Mouse (Mus musculus) heart, adult 2 months (tissue): Measurements from ENCODE around the gene Ebf1. TPM values are rescaled to one million over a fixed set of nuclear protein-coding genes. Genes with fewer than 3 reads are reported as not detected.

ENCODE experiments used
- DNase-seq, 2 experiments: peaks; one replicate each; pipeline ENCODE4 v3.0.0; 2021
- H3K27ac ChIP-seq: fragments of 200-600 bp; 2 replicates; pipeline ENCODE4 v1.8.1; 2022
- H3K27me3 ChIP-seq: fragments of 200-500 bp; 2 replicates; pipeline ENCODE4 v1.6.1; 2012; ENCODE audit warnings: mild to moderate bottlenecking, low read length, inconsistent platforms, mixed read lengths; ENCODE audit not compliant: control insufficient read depth, insufficient read depth
- H3K36me3 ChIP-seq: fragments of 200-500 bp; 2 replicates; pipeline ENCODE4 v1.6.1; 2012; ENCODE audit warnings: low read length, inconsistent platforms; ENCODE audit not compliant: control insufficient read depth, insufficient read depth
- H3K4me1 ChIP-seq: fragments of 200-500 bp; 2 replicates; pipeline ENCODE4 v1.6.1; 2011; ENCODE audit warnings: low read length; ENCODE audit not compliant: control insufficient read depth, insufficient read depth
- H3K4me3 ChIP-seq: fragments of 200-600 bp; 2 replicates; pipeline ENCODE4 v1.8.1; 2022
- H3K79me2 ChIP-seq: fragments of 200-500 bp; replicated peaks from 2 replicates; pipeline ENCODE4 v1.6.1; 2012; ENCODE audit warnings: mild to moderate bottlenecking, inconsistent platforms, low read length, moderate library complexity, mixed read lengths; ENCODE audit not compliant: control insufficient read depth, insufficient read depth
- H3K9ac ChIP-seq: fragments of 200-500 bp; 2 replicates; pipeline ENCODE4 v1.6.1; 2012; ENCODE audit warnings: low read depth, mild to moderate bottlenecking, control low read depth, inconsistent platforms, low read length, mixed read lengths
- CTCF ChIP-seq: fragments of 200-600 bp; IDR thresholded peaks from 2 replicates; pipeline ENCODE4 v1.8.1; 2022; ENCODE audit warnings: antibody characterized with exemption, mild to moderate bottlenecking, moderate library complexity
- EP300 ChIP-seq: fragments of 200-500 bp; IDR thresholded peaks from 2 replicates; pipeline ENCODE4 v1.6.1; 2011; ENCODE audit warnings: low read depth, low read length, control low read depth; ENCODE audit not compliant: insufficient read depth
- POLR2A ChIP-seq: fragments of 200-500 bp; IDR thresholded peaks from 2 replicates; pipeline ENCODE4 v1.6.1; 2011; ENCODE audit warnings: mild to moderate bottlenecking, low read depth, low read length, control low read depth; ENCODE audit not compliant: insufficient read depth
- WGBS: fragments of 180-500 bp; shearing (Covaris S2); methylation state at CpG from one replicate; pipeline ENCODE4 v1.1.7; 2018; 5-methylcytosine and 5-hydroxymethylcytosine counted together
- intact Hi-C: fragments of 180-260 bp; cut with DNase I; formaldehyde crosslinking; loops from one replicate; pipeline ENCODE4 v1.15.1; 2025
- polyA plus RNA-seq: library from polyadenylated mRNA; depleted of rRNA; stranded (reverse); fragments of >200 nt; gene quantifications from 2 replicates; pipeline ENCODE4 v1.2.3, GENCODE M21; 2012
- total RNA-seq, 2 experiments: library from RNA; stranded (reverse); gene quantifications; 2 replicates each; pipeline ENCODE4 v1.2.3; 2021

Ebf1 gene
- total and polyA plus RNA-seq, 3 experiments: 11.4 to 13.6 (median 12.2) TPM

DNA sequence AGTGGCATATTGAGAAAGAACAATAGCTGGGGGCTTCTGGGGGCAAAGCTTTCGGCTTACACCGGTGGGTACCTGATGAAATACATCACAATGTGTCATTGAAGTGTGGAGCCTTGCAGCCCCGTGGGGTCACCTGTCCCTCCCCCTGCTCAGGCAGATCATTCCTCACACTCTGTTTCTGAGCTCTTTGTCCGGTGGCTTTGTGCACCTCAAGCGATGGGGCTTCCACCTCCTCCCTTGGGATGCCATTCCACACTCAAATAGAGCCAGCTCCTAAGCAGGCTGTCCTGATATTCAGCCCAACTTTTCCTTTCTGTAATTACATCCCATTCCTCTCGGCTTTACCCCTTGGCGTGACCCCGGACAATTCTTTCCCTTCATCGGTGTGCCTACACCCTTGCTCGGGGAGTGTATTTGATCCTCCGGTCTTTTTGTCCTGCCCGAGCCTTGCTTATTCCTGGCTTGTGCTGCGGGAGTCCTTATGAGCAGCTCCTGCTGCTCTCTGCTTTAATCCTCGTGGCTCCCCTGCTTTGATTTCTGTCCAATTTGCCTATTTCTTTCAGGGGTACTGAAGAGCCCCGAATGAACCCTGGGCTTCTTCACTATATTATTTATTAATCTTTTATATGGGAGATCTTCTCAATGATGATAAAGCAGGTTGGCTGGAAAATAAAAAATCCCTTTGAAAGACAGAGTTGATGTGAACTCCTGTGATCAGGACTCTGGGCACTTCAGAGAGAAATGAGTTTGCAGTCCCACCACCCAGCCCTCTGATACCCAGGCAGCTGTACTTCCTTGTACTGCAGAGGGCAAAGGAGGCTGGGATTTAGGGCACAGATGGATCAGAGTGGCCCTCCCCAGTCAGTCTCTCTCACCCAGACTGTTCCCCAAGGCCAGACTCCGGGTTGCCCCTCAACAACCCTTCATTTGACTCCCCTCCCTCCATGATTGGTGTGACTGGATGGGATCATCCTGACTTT is 160.5 kb downstream of the Ebf1 start:
- no peaks in the 10 kb centered on the region; the same call in 1 of the 2 replicates for H3K36me3 ChIP-seq
- no peak overlapping the region for H3K9ac ChIP-seq
- peaks cover 2% of the 10 kb centered on the region; the same call in 1 of the 2 replicates for H3K79me2 ChIP-seq
- H3K27me3 ChIP-seq: no peaks in the 10 kb centered on the region
- peaks cover 3% of the 10 kb centered on the region for H3K4me1 ChIP-seq
- no peak overlapping the region for H3K4me3 ChIP-seq
- TF ChIP-seq EP300 (no peak), CTCF (no peak), POLR2A (no peak)
- H3K27ac ChIP-seq: no peak overlapping the region
- 75% methylated on average over 16 of the region's 16 CpGs for WGBS
- no peak for DNase-seq
- intact Hi-C loops: no loop called here

DNA sequence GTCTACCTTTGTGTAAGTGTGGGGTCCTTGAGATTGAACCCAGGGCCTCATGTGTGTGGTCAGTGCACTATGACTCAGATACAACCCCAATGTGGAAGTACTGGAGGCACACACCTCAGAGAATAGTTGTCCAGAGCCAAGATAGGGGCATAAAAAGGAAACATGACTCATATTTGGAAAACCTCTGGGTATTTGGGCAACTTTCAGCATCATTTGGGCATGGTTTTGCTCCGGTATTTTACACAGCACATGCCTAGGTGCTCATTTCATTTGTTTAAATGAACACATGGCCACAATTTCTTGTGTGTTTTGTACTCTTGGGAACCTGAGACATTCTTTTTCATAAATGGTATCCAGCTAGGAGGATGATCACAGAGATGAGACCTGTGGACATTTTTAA is 161.9 kb downstream of the Ebf1 start:
- peaks cover 2% of the 10 kb centered on the region; the same call in 1 of the 2 replicates for H3K79me2 ChIP-seq
- H3K27ac ChIP-seq: no peak overlapping the region
- no peak for TF ChIP-seq CTCF
- TF ChIP-seq POLR2A: no peak
- H3K27me3 ChIP-seq: no peaks in the 10 kb centered on the region
- no peak overlapping the region for H3K4me3 ChIP-seq
- H3K9ac ChIP-seq: no peak overlapping the region
- 89% methylated on average over 1 of the region's 1 CpGs for WGBS
- intact Hi-C loops: no loop called here
- no peaks in the 10 kb centered on the region; the same call in 1 of the 2 replicates for H3K36me3 ChIP-seq
- peaks cover 3% of the 10 kb centered on the region for H3K4me1 ChIP-seq
- DNase-seq: no peak

DNA sequence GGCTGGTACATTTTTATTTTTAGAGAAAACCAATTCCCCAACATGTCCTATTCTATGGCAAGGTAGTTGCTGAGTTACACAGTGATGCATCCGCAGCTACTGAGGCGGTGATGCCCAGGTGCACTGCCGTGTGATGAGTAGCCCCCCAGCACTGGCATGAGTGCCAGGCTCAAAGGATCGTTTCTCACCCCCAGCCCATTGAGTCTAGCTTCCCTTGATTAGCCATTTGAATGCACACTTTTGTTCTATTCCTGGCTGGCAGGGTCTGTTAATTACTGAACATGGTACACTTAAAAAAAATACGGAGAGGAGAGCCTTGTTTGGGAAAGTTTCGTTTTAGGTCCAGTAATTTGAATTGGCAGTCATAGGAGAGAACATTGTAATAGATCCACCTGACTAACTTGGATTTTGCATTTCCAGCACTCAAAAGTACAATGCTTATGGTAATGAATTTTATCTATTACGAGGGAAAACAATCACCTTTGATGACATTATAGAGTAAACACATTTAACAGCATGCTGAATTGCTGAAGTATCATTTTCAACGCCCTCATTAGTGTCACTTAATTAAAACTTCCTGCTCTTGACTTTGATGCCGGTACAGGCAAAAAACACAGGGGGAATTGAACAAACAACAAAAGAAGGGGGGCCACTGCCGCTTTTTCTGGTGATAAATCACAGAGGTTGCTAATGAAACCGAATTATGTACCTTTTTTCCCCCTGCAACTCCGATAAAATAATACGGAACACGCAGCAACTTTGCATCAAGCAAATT is 167.3 kb downstream of the Ebf1 start:
- Histone ChIP-seq H3K27ac (no peak overlapping the region), H3K27me3 (no peaks in the 10 kb centered on the region), H3K79me2 (no peaks in the 10 kb centered on the region; the same call in none of the 2 replicates), H3K36me3 (no peaks in the 10 kb centered on the region), H3K4me1 (no peaks in the 10 kb centered on the region; the same call in 1 of the 2 replicates), H3K9ac (no peak overlapping the region), H3K4me3 (no peak overlapping the region)
- intact Hi-C loops: no loop called here
- TF ChIP-seq CTCF (no peak), POLR2A (no peak), EP300 (no peak)
- WGBS: 82% methylated on average over 14 of the region's 14 CpGs
- DNase-seq: no peak

DNA sequence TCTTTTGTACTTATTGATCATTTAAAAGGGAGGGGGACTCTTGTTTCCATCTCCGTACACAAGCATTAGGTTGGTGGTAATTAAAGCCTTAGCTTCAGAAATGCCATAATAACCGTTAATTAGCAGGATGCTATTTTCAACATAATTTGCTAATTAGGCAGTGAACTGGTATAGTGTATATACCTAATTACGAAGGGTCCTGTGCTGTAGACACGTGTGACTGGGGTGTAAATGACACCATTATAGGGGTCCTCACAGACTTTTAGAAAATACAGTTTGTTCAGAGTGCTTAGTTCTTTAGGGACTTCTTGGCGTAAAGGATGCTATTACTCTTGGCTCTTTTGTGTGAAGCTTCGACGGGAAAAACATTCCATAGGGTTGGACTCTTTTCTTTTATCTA is 167.9 kb downstream of the Ebf1 start:
- 62% methylated on average over 7 of the region's 7 CpGs for WGBS
- no peak overlapping the region for H3K27ac ChIP-seq
- no peaks in the 10 kb centered on the region for H3K36me3 ChIP-seq
- no peaks in the 10 kb centered on the region; the same call in 1 of the 2 replicates for H3K4me1 ChIP-seq
- no peak overlapping the region for H3K4me3 ChIP-seq
- no peak overlapping the region for H3K9ac ChIP-seq
- H3K79me2 ChIP-seq: no peaks in the 10 kb centered on the region; the same call in none of the 2 replicates
- TF ChIP-seq EP300: no peak
- no peak for TF ChIP-seq POLR2A
- no peak for TF ChIP-seq CTCF
- DNase-seq: no peak
- intact Hi-C loops: no loop called here
- H3K27me3 ChIP-seq: no peaks in the 10 kb centered on the region

DNA sequence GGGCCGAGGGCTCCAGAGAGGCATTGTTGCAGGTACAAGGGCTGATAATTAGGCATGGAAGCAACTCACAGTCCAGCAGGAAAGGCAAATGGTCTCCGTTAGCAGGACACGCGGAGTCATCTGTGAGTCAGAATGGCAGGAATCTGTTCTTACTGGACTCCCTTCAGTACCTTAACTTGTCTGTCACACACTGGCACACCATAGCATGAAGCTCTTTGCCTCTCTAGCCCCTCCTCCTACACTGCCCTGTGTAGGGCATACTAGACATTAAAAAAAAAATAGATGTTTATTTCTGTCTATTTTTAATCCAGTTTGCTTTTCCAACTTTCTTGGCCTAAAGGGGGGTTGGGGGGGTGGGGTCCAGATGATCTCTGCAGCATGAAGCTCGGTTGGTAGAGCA is 168.4 kb downstream of the Ebf1 start:
- intact Hi-C loops: no loop called here
- Histone ChIP-seq H3K27me3 (no peaks in the 10 kb centered on the region), H3K4me3 (no peak overlapping the region), H3K79me2 (no peaks in the 10 kb centered on the region; the same call in none of the 2 replicates), H3K36me3 (no peaks in the 10 kb centered on the region), H3K27ac (no peak overlapping the region), H3K4me1 (no peaks in the 10 kb centered on the region; the same call in 1 of the 2 replicates), H3K9ac (no peak overlapping the region)
- no peak for DNase-seq
- TF ChIP-seq CTCF (no peak), POLR2A (no peak), EP300 (no peak)
- 59% methylated on average over 5 of the region's 5 CpGs for WGBS
